ENCODE assay signal across 12 mouse cellular contexts in genomic region chr6:114866078-114866477, GRCm38 (mm10).
DNase-seq lines count a peak whose midpoint lies in the region; ATAC-seq lines count a peak whose summit lies in the region.
"Had no signal": no experiment of that assay in that cellular context is flagged by ENCODE, and none has a peak within 500 bp of the region (broad histone marks: within the 10 kb centered on the region; RNA-seq: fewer than 3 reads in every experiment).

No protein-coding gene starts in this region.

- 60% methylated on average over 3 of the region's 3 CpGs for WGBS in heart, embryonic 12.5 days
- 79% methylated on average over 3 of the region's 3 CpGs for WGBS in kidney, embryonic 16.5 days
- 62% methylated on average over 3 of the region's 3 CpGs for WGBS in embryonic facial prominence, embryonic 14.5 days

- peaks cover 31% of the 10 kb centered on the region for H3K36me3 ChIP-seq in heart, embryonic 12.5 days
- H3K36me3 ChIP-seq in kidney, embryonic 16.5 days (ENCODE audit: insufficient read depth, low read length): peaks cover 25% of the 10 kb centered on the region
- H3K36me3 ChIP-seq in embryonic facial prominence, embryonic 14.5 days (ENCODE audit: control insufficient read depth, insufficient read depth, low read length): peaks cover 29% of the 10 kb centered on the region

- no peaks in the 10 kb centered on the region for H3K9me3 ChIP-seq in heart, embryonic 12.5 days (replicated peaks)
- no peaks in the 10 kb centered on the region for H3K9me3 ChIP-seq in kidney, embryonic 16.5 days (ENCODE audit: low read length)
- H3K9me3 ChIP-seq in embryonic facial prominence, embryonic 14.5 days (ENCODE audit: control insufficient read depth, low read length): no peaks in the 10 kb centered on the region
- H3K9me3 ChIP-seq: liver, embryonic 13.5 days; midbrain, embryonic 13.5 days had no signal

- no peak for ATAC-seq in heart, embryonic 12.5 days (ENCODE audit: insufficient number of reproducible peaks, low FRiP score)
- ATAC-seq in kidney, embryonic 16.5 days (ENCODE audit: low FRiP score, low TSS enrichment): no peak
- ATAC-seq in embryonic facial prominence, embryonic 14.5 days (ENCODE audit: low read depth): no peak
- ATAC-seq: midbrain, embryonic 13.5 days had no signal

- DNase-seq in heart, postnatal 14 days: no peak
- DNase-seq in kidney, postnatal 4 days: no peak
- peak; percentile 48 for DNase-seq in 416B (ENCODE audit: low read depth)
- no peak for DNase-seq in embryonic facial prominence, embryonic 14.5 days (ENCODE audit: low spot score)
- DNase-seq in adrenal gland, postnatal 36 days: no peak
- no peak for DNase-seq in right cerebral cortex, postnatal 36 days (ENCODE audit: low spot score in 2 of 2)
- DNase-seq: cerebellum, adult 11 months; liver, embryonic 13.5 days had no signal

- H3K27me3 ChIP-seq in heart, embryonic 12.5 days (replicated peaks): no peaks in the 10 kb centered on the region
- no peaks in the 10 kb centered on the region for H3K27me3 ChIP-seq in kidney, embryonic 16.5 days (ENCODE audit: insufficient read depth, low read length)
- no peaks in the 10 kb centered on the region for H3K27me3 ChIP-seq in embryonic facial prominence, embryonic 14.5 days (replicated peaks; ENCODE audit: control insufficient read depth, insufficient read depth, low read length)
- H3K27me3 ChIP-seq: CH12.LX; liver, embryonic 13.5 days; midbrain, embryonic 13.5 days had no signal

- intact Hi-C loops in heart, postnatal 14 days (cut with DNase I): no loop called here

- no peak overlapping the region for H3K4me2 ChIP-seq in heart, embryonic 12.5 days
- H3K4me2 ChIP-seq in kidney, embryonic 16.5 days (replicated peaks; ENCODE audit: low read depth, low read length): no peak overlapping the region
- H3K4me2 ChIP-seq in embryonic facial prominence, embryonic 14.5 days (ENCODE audit: low read depth, low read length): no peak overlapping the region
- H3K4me2 ChIP-seq: liver, embryonic 13.5 days; midbrain, embryonic 13.5 days had no signal

- H3K9ac ChIP-seq in heart, embryonic 12.5 days: 0 out of 2 replicates have a peak overlapping the region, but pooled peaks have one; percentile 21
- H3K9ac ChIP-seq in kidney, embryonic 16.5 days (replicated peaks; ENCODE audit: low read length): no peak overlapping the region
- H3K9ac ChIP-seq in embryonic facial prominence, embryonic 14.5 days (ENCODE audit: low read depth, low read length): no peak overlapping the region
- H3K9ac ChIP-seq: liver, embryonic 13.5 days; midbrain, embryonic 13.5 days had no signal

- no peak overlapping the region for H3K4me3 ChIP-seq in heart, embryonic 12.5 days
- no peak overlapping the region for H3K4me3 ChIP-seq in kidney, embryonic 16.5 days (ENCODE audit: low read length)
- H3K4me3 ChIP-seq in embryonic facial prominence, embryonic 14.5 days (ENCODE audit: low read depth, low read length): no peak overlapping the region
- H3K4me3 ChIP-seq: liver, embryonic 13.5 days; midbrain, embryonic 13.5 days had no signal

- H3K27ac ChIP-seq in heart, embryonic 12.5 days (ENCODE audit: poor library complexity, severe bottlenecking): peak overlapping the region; percentile 31
- peak overlapping the region; percentile 55 for H3K27ac ChIP-seq in kidney, embryonic 16.5 days (ENCODE audit: low read length)
- 0 out of 2 replicates have a peak overlapping the region, but pooled peaks have one; percentile 28 for H3K27ac ChIP-seq in embryonic facial prominence, embryonic 14.5 days (replicated peaks; ENCODE audit: low read depth, low read length)
- H3K27ac ChIP-seq: liver, embryonic 13.5 days; midbrain, embryonic 13.5 days had no signal

- H3K4me1 ChIP-seq in heart, embryonic 12.5 days (replicated peaks): peaks cover 84% of the 10 kb centered on the region
- peaks cover 34% of the 10 kb centered on the region for H3K4me1 ChIP-seq in kidney, embryonic 16.5 days (ENCODE audit: insufficient read depth, low read length)
- peaks cover 20% of the 10 kb centered on the region for H3K4me1 ChIP-seq in embryonic facial prominence, embryonic 14.5 days (ENCODE audit: control insufficient read depth, insufficient read depth, low read length)
